Mouse (Mus musculus) small intestine, adult 2 months (tissue): ENCODE data around the gene Zfp668.

Experiments used
- CTCF ChIP-seq: fragments of 200-500 bp; IDR thresholded peaks from 2 replicates; pipeline ENCODE4 v1.5.1; 2012; ENCODE audit warnings: low read depth, mild to moderate bottlenecking, control low read depth, inconsistent platforms, low read length, moderate library complexity, mixed read lengths; ENCODE audit not compliant: insufficient replicate concordance, insufficient read length; ENCODE audit errors: extremely low read depth
- POLR2A ChIP-seq: fragments of 200-500 bp; IDR thresholded peaks from 2 replicates; pipeline ENCODE4 v1.6.1; 2012; ENCODE audit warnings: low read depth, mild to moderate bottlenecking, control low read depth, inconsistent platforms, low read length, moderate library complexity

GRCm38 (mm10) chr7:127866434-127866833 lies 10.2 kb downstream of the Zfp668 start:
- no peak for TF ChIP-seq CTCF
- no peak for TF ChIP-seq POLR2A
